Mouse (Mus musculus) adrenal gland, adult 8-10 months (tissue): ENCODE measurements around the gene Smg6. TPM values are rescaled to one million over a fixed set of nuclear protein-coding genes. Genes with fewer than 3 reads are reported as not detected.
A peak's percentile ranks its signal among the peaks of the same experiment; 100 is the strongest.
"Not testable (repeated sequence)": the region's sequence is repeated elsewhere in the genome, so short reads cannot be mapped to it uniquely, and the experiment has no call there.

Source experiments
- DNase-seq: peaks from one replicate; pipeline ENCODE4 v3.0.0; 2022
- total RNA-seq, 4 experiments: library from RNA; stranded (reverse); gene quantifications; 2 replicates each; pipeline ENCODE4 v1.2.4; 2022

Gene Smg6
- total RNA-seq, 4 experiments from 2014 or later = 24.7 to 41.9 (median 33.3) TPM

GRCm38 (mm10) chr11:75168590-75169361 lies 243.2 kb downstream of the Smg6 start:
- DNase-seq = peak; percentile 73

GRCm38 (mm10) chr11:75169405-75170080 lies 243.9 kb downstream of the Smg6 start, which contains the start of gene Hic1:
Gene Hic1 (minus strand): TSS chr11:75169519.
- no peak for DNase-seq

- DNase-seq = peak; percentile 92
Observed at GRCm38 (mm10) chr11:75170136-75170751, 244.6 kb downstream of the Smg6 start.

GRCm38 (mm10) chr11:75171186-75171865 lies 245.7 kb downstream of the Smg6 start:
- DNase-seq = no peak

- no peak for DNase-seq
Observed at GRCm38 (mm10) chr11:75172151-75173094, 246.8 kb downstream of the Smg6 start.

GRCm38 (mm10) chr11:75173095-75173798 lies 247.6 kb downstream of the Smg6 start:
- peak; percentile 85 for DNase-seq

GRCm38 (mm10) chr11:75173799-75174165 lies 248.2 kb downstream of the Smg6 start:
- no peak for DNase-seq

- DNase-seq = not testable (repeated sequence)
Observed at GRCm38 (mm10) chr11:75174574-75174973, 249.0 kb downstream of the Smg6 start.

GRCm38 (mm10) chr11:75178011-75178410 lies 252.4 kb downstream of the Smg6 start:
- no peak for DNase-seq

GRCm38 (mm10) chr11:75178672-75179208 lies 253.1 kb downstream of the Smg6 start, which contains the start of gene Ovca2:
Gene Ovca2 (minus strand): TSS chr11:75178835.
- DNase-seq = peak; percentile 87

- no peak for DNase-seq
Observed at GRCm38 (mm10) chr11:75183917-75184570, 258.4 kb downstream of the Smg6 start.

- no peak for DNase-seq
Observed at GRCm38 (mm10) chr11:75184573-75184972, 258.9 kb downstream of the Smg6 start.

GRCm38 (mm10) chr11:75184986-75185385 lies 259.4 kb downstream of the Smg6 start:
- no peak for DNase-seq

- DNase-seq = no peak
Observed at GRCm38 (mm10) chr11:75189713-75190370, 264.2 kb downstream of the Smg6 start.

- DNase-seq = peak; percentile 82
Observed at GRCm38 (mm10) chr11:75190371-75190724, 264.7 kb downstream of the Smg6 start.

- no peak for DNase-seq
Observed at GRCm38 (mm10) chr11:75190905-75191441, 265.4 kb downstream of the Smg6 start, which contains the start of gene Dph1. Gene Dph1 (minus strand): TSS chr11:75191241.

GRCm38 (mm10) chr11:75191841-75192240 lies 266.2 kb downstream of the Smg6 start:
- no peak for DNase-seq

- peak; percentile 78 for DNase-seq
Observed at GRCm38 (mm10) chr11:75192336-75193214, 267.0 kb downstream of the Smg6 start.
